Mouse (Mus musculus) heart, postnatal 36 days (tissue): ENCODE results near the gene Schip1. TPM values are rescaled to one million over a fixed set of nuclear protein-coding genes. Genes with fewer than 3 reads are reported as not detected.

Experiments
- DNase-seq, 2 experiments: peaks; one replicate each; pipeline ENCODE4 v3.0.0; 2021 to 2022
- intact Hi-C: fragments of 180-260 bp; cut with DNase I; formaldehyde crosslinking; loops from one replicate; pipeline ENCODE4 v1.15.1; 2025
- total RNA-seq, 2 experiments: library from RNA; stranded (reverse); gene quantifications; 2 replicates each; pipeline ENCODE4 v1.2.3; 2021

Gene Schip1
- total RNA-seq, 2 experiments from 2014 or later = 178 to 194 TPM

GRCm38 (mm10) chr3:68675216-68675835 is 610.7 kb downstream of the Schip1 start:
- intact Hi-C loops = no loop called here
- no peak for DNase-seq

Other genes with a start within 250 kb of the Schip1 start
- gene Iqcj, start 172.6 kb upstream of the Schip1 start, total RNA-seq = not detected
- gene Iqschfp, start 172.6 kb upstream of the Schip1 start, total RNA-seq = not detected